21 mouse cellular contexts compared by ENCODE assay signal in genomic region chr6:31604629-31605265, GRCm38 (mm10). TPM values are rescaled to one million over a fixed set of nuclear protein-coding genes. Genes with fewer than 3 reads are reported as not detected.
DNase-seq lines count a peak whose midpoint lies in the region; ATAC-seq and TF ChIP-seq lines count a peak whose summit lies in the region.
"Had no signal": no experiment of that assay in that cellular context is flagged by ENCODE, and none has a peak within 500 bp of the region (broad histone marks: within the 10 kb centered on the region; RNA-seq: fewer than 3 reads in every experiment).

No protein-coding gene starts in this region.

- H3K4me1 ChIP-seq in limb, embryonic 13.5 days, result peaks cover 19% of the 10 kb centered on the region
- H3K4me1 ChIP-seq in limb, embryonic 10.5 days, result peaks cover 13% of the 10 kb centered on the region
- peaks cover 18 to 37% of the 10 kb centered on the region in 2 experiments for H3K4me1 ChIP-seq in MEL (ENCODE audit: control insufficient read depth in 1 of 2, insufficient read depth in 2 of 2, low read length in 2 of 2)
- H3K4me1 ChIP-seq: embryonic facial prominence, embryonic 12.5 days had no signal

- peak; percentile 58 to 67 for TF ChIP-seq EP300 in MEL (IDR thresholded peaks at IDR 0.05; ENCODE audit: low read depth in 1 of 2, low read length in 2 of 2)

- no peak for TF ChIP-seq RAD21 in MEL (IDR thresholded peaks at IDR 0.05; ENCODE audit: low read depth, low read length)

- no peak for TF ChIP-seq CTCF in MEL (IDR thresholded peaks at IDR 0.05 in 2 of 3, conservative IDR thresholded peaks at IDR 0.05 in 1 of 3; ENCODE audit: control insufficient read depth in 1 of 3, insufficient read depth in 1 of 3, low read depth in 2 of 3, low read length in 3 of 3, poor library complexity in 1 of 3, severe bottlenecking in 1 of 3)

- no peaks in the 10 kb centered on the region for H3K9me3 ChIP-seq in limb, embryonic 13.5 days
- no peaks in the 10 kb centered on the region for H3K9me3 ChIP-seq in limb, embryonic 10.5 days (replicated peaks)
- H3K9me3 ChIP-seq in MEL (replicated peaks; ENCODE audit: insufficient read depth, low read length), result no peaks in the 10 kb centered on the region
- H3K9me3 ChIP-seq: embryonic facial prominence, embryonic 12.5 days; forebrain, embryonic 15.5 days; heart, embryonic 13.5 days; limb, embryonic 12.5 days; liver, embryonic 15.5 days; midbrain, embryonic 12.5 days; neural tube, embryonic 12.5 days had no signal

- no peak overlapping the region; the same call in 1 of the 2 replicates for H3K4me2 ChIP-seq in limb, embryonic 13.5 days (replicated peaks)
- H3K4me2 ChIP-seq: embryonic facial prominence, embryonic 12.5 days; forebrain, embryonic 15.5 days; heart, embryonic 13.5 days; limb, embryonic 12.5 days; liver, embryonic 15.5 days; midbrain, embryonic 12.5 days; neural tube, embryonic 12.5 days had no signal

- no peaks in the 10 kb centered on the region for H3K36me3 ChIP-seq in limb, embryonic 13.5 days
- H3K36me3 ChIP-seq in limb, embryonic 10.5 days, result no peaks in the 10 kb centered on the region
- H3K36me3 ChIP-seq in MEL (ENCODE audit: control insufficient read depth in 1 of 2, insufficient read depth in 2 of 2, low read length in 2 of 2), result peaks cover 0 to 28% of the 10 kb centered on the region in 2 experiments; a peak in 2 of 4 replicates
- H3K36me3 ChIP-seq: embryonic facial prominence, embryonic 12.5 days; forebrain, embryonic 15.5 days; heart, embryonic 13.5 days; limb, embryonic 12.5 days; liver, embryonic 15.5 days; midbrain, embryonic 12.5 days; neural tube, embryonic 12.5 days had no signal

- no peak overlapping the region for H3K9ac ChIP-seq in limb, embryonic 13.5 days
- H3K9ac ChIP-seq in MEL (ENCODE audit: control insufficient read depth, low read depth, low read length, poor library complexity, severe bottlenecking), result no peak overlapping the region
- H3K9ac ChIP-seq: embryonic facial prominence, embryonic 12.5 days; forebrain, embryonic 15.5 days; heart, embryonic 13.5 days; limb, embryonic 12.5 days; liver, embryonic 15.5 days; midbrain, embryonic 12.5 days; neural tube, embryonic 12.5 days had no signal

- DNase-seq in frontal cortex, postnatal 36 days (ENCODE audit: low spot score in 2 of 2), result no peak
- DNase-seq in limb, embryonic 10.5 days (ENCODE audit: low spot score), result no peak
- peak; percentile 73 for DNase-seq in MEL (ENCODE audit: low read depth, low spot score)
- DNase-seq in brain, adult 2 months (ENCODE audit: low read depth, low spot score), result peak; percentile 80
- no peak for DNase-seq in embryo, embryonic 10 days (ENCODE audit: low spot score)
- DNase-seq: adrenal gland, adult 2 months; gastrocnemius, adult 2 months; heart, adult 11 months; kidney, adult 18-20 months; thymus, postnatal 14 days had no signal

- WGBS in limb, embryonic 13.5 days, result 86% methylated on average over 7 of the region's 7 CpGs
- 87% methylated on average over 7 of the region's 7 CpGs for WGBS in limb, embryonic 10.5 days

- no peak overlapping the region for H3K4me3 ChIP-seq in limb, embryonic 13.5 days
- no peak overlapping the region for H3K4me3 ChIP-seq in limb, embryonic 10.5 days
- no peak overlapping the region for H3K4me3 ChIP-seq in MEL (ENCODE audit: control insufficient read depth in 1 of 2, insufficient read depth in 1 of 2, low read depth in 2 of 2, low read length in 2 of 2)
- H3K4me3 ChIP-seq: embryonic facial prominence, embryonic 12.5 days; forebrain, embryonic 15.5 days; gastrocnemius, adult 2 months; heart, embryonic 13.5 days; left cerebral cortex, adult 2 months; limb, embryonic 12.5 days; liver, embryonic 15.5 days; midbrain, embryonic 12.5 days; neural tube, embryonic 12.5 days had no signal

- ATAC-seq in frontal cortex, adult (ENCODE audit: low TSS enrichment), result peak; percentile 42
- no peak for ATAC-seq in limb, embryonic 13.5 days (ENCODE audit: low FRiP score, low read depth)
- ATAC-seq: forebrain, embryonic 15.5 days had no signal

- H3K79me2 ChIP-seq in MEL (ENCODE audit: control insufficient read depth, insufficient read depth, low read length, poor library complexity), result no peaks in the 10 kb centered on the region

- no peak for TF ChIP-seq POLR2A in MEL (IDR thresholded peaks at IDR 0.05; ENCODE audit: control insufficient read depth in 1 of 2, insufficient read depth in 1 of 2, low read depth in 1 of 2, low read length in 2 of 2, poor library complexity in 1 of 2)

- H3K27me3 ChIP-seq in limb, embryonic 13.5 days, result no peaks in the 10 kb centered on the region
- no peaks in the 10 kb centered on the region for H3K27me3 ChIP-seq in limb, embryonic 10.5 days (ENCODE audit: low read depth, poor library complexity, severe bottlenecking)
- H3K27me3 ChIP-seq in MEL (ENCODE audit: control insufficient read depth in 1 of 2, insufficient read depth in 2 of 2, low read length in 2 of 2), result no peaks in the 10 kb centered on the region
- H3K27me3 ChIP-seq: embryonic facial prominence, embryonic 12.5 days; forebrain, embryonic 15.5 days; heart, embryonic 13.5 days; limb, embryonic 12.5 days; midbrain, embryonic 12.5 days; neural tube, embryonic 12.5 days had no signal

- H3K27ac ChIP-seq in limb, embryonic 13.5 days, result 0 out of 2 replicates have a peak overlapping the region, but pooled peaks have one; percentile 1
- H3K27ac ChIP-seq in limb, embryonic 10.5 days, result no peak overlapping the region
- peak overlapping the region; percentile 45 for H3K27ac ChIP-seq in MEL (ENCODE audit: control insufficient read depth, low read depth, low read length)
- H3K27ac ChIP-seq: embryonic facial prominence, embryonic 12.5 days; forebrain, embryonic 15.5 days; gastrocnemius, adult 2 months; heart, embryonic 13.5 days; kidney, postnatal 0 days; left cerebral cortex, adult 2 months; limb, embryonic 12.5 days; liver, embryonic 15.5 days; midbrain, embryonic 12.5 days; neural tube, embryonic 12.5 days had no signal

TF ChIP-seq in MEL, 35 proteins besides CTCF, POLR2A, EP300 and RAD21:
- TF ChIP-seq E2F4 (IDR thresholded peaks at IDR 0.05; ENCODE audit: borderline replicate concordance, low read depth, low read length) (no peak), MYC (IDR thresholded peaks at IDR 0.05; ENCODE audit: low read depth, low read length) (0 out of 2 replicates have a peak, but pooled peaks have one; percentile 9), GATA1 (IDR thresholded peaks at IDR 0.05; ENCODE audit: low read depth, low read length) (peak; percentile 76), ETS1 (IDR thresholded peaks at IDR 0.05; ENCODE audit: low read depth, low read length) (peak; percentile 57), BHLHE40 (IDR thresholded peaks at IDR 0.05; ENCODE audit: borderline replicate concordance, low read depth, low read length) (peak; percentile 24; the same call in 1 of the 2 replicates), RCOR1 (IDR thresholded peaks at IDR 0.05; ENCODE audit: low read depth, low read length) (peak; percentile 65), ZNF384 (IDR thresholded peaks at IDR 0.05; ENCODE audit: low read depth, low read length) (no peak), POLR2AphosphoS5 (IDR thresholded peaks at IDR 0.05; ENCODE audit: borderline replicate concordance, low read depth, low read length) (no peak), POLR2AphosphoS2 (IDR thresholded peaks at IDR 0.05; ENCODE audit: low read length) (no peak), MYB (IDR thresholded peaks at IDR 0.05; ENCODE audit: low read depth, low read length) (no peak), TBP (IDR thresholded peaks at IDR 0.05; ENCODE audit: low read depth, low read length) (0 out of 2 replicates have a peak, but pooled peaks have one; percentile 44), TCF12 (IDR thresholded peaks at IDR 0.05; ENCODE audit: low read depth, low read length) (peak; percentile 79), SIN3A (IDR thresholded peaks at IDR 0.05; ENCODE audit: low read length) (0 out of 2 replicates have a peak, but pooled peaks have one; percentile 30)

RNA-seq across cellular contexts. Expression of gene Podxl, which starts 41.0 kb away (rescaled TPM):
- 6.5 and 7.4 TPM in 2 replicates for polyA plus RNA-seq in limb, embryonic 13.5 days (2015; fragmentation: Nextera tagmentation; extraction: Ambion mirVana)
- 12.1 and 14.0 TPM in 2 replicates for polyA plus RNA-seq in limb, embryonic 10.5 days (2016; fragmentation: Nextera tagmentation; extraction: Ambion mirVana)
- total RNA-seq in MEL (2012; rRNA removed), result 14.2 and 19.1 TPM in 2 replicates
- polyA plus RNA-seq in MEL (2012; ENCODE audit: insufficient read depth in 1 of 2, insufficient read length in 2 of 2, low read depth in 1 of 2, low replicate concordance in 2 of 2, missing spikeins in 1 of 2), result 10 to 100 TPM in 1 of 2 experiments, not detected in 1; 40.8 TPM

Comparison
In these comparisons a context has a peak if more than half of its experiments do, and no peak if none do; other contexts are left out.
1. DNase-seq: peak in MEL (single experiment) and brain, adult 2 months (single experiment); none in frontal cortex, postnatal 36 days (0 of 2), limb, embryonic 10.5 days (single experiment) and embryo, embryonic 10 days (single experiment).